Mouse (Mus musculus): ENCODE measurements around the gene Pex3.

Pex3 gene

DNA sequence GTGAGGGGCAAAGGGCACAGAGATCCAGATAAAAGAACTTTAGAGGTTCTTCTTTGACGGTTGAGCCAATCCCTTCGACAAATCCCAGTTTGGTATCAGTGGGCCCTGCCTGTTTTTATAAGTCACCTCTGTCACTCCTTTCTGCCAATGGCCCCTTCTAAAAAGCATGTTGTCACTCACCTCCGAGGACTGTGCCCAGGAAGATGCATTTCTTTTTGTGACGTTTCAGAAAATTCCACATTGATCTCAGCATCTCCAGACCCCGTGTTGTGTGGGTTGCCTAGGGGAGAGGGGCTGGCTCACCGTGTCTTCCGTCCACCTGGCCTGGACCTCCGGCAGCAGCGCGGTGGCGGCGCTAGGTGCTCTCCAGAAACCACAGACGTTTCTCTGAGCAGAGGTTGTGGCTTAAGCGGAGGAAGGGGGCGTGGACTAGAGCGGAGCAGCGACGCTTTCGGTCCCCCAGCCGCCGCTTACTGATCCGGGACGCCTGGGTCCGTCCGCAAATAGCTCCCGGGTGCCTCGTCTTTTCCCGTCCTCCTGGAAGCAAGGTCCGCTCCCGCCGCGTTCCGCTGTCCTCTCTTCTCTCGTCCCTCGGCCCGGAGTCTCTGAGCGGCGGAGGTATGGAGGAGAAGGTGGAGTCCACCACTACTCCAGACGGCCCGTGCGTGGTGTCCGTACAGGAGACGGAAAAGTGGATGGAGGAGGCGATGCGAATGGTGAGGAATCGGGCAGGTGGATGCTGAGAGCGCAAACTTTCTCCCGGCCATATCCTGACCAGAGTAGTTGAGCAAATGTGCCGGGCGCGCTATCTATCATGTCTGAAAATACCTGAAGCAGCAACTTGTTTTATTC, at the start of gene Pex3, which contains the start of gene Adat2:
TSS of gene Pex3 (minus strand) at position 497 of the 852 bp plus-strand sequence.
TSS of gene Adat2 (plus strand) at position 249 of the 852 bp plus-strand sequence.
- DNase-seq: peak; percentile 92

- no peak for DNase-seq
These were observed 48.0 kb upstream of the Pex3 start for GRCm38 (mm10) chr10:13600926-13601325.

GRCm38 (mm10) chr10:13597491-13597890, 44.5 kb upstream of the Pex3 start:
- no peak for DNase-seq

GRCm38 (mm10) chr10:13596866-13597265, 43.9 kb upstream of the Pex3 start:
- no peak for DNase-seq

- peak; percentile 3 for DNase-seq
These were observed 43.1 kb upstream of the Pex3 start for GRCm38 (mm10) chr10:13596073-13596472.

DNA sequence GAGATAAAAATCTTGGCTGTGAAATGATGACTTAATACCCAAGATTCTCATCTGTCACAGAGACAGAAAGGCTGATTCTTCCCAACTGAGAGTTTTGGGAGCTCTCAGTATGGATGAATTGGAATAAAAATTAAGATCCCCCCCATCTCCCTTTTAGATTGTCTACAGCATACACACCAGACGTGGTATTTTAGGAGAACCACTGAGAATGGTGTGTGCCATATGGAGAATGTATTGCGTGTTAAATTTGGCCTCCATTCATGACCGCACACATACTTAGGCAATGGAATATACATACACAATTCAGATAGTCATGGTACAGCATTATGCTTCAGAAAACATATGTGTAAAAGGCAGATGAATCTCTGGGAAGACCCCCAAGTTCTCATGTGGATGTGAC, 40.6 kb upstream of the Pex3 start:
- DNase-seq: no peak

DNA sequence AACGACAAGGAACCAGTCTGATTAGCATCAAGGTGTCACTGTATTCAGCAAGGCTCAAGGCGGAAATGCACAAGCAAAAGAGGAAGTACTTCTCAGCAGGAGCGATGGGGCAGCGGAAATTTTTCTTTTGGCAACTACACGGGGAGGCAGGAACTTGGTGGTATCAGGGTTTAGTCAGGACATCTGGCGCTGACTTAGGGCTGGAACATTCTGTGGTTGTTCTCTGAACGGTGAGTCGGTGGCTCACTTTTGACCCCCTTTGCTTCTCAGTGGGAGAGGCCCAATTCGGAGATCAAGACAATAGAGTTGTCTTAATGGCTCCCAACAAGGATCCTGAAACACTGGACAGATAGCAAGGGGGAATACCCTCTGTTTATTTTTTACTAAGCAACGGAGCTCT, 39.3 kb upstream of the Pex3 start:
- no peak for DNase-seq

DNA sequence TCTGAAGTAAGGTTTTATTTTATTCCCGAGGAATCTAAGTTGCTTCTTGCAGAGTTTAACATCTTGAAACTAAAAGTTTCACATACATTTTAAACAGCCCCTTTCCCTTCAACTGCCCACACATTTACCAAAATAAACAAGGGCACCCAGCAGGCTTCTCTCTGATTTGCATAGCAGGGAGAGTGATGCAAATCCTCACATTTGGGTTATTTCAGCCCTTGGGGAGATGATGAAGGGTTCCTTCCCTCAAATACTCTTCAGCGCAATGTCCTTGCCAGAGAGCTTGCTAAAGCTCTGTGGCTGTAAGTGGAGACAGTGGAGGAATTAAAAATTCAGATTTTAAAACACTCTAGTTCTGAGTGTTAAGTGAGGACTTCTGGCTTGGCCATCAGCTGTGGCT, 35.0 kb upstream of the Pex3 start:
- DNase-seq: no peak

- DNase-seq: no peak
These were observed 24.2 kb upstream of the Pex3 start for GRCm38 (mm10) chr10:13577123-13577522.

DNA sequence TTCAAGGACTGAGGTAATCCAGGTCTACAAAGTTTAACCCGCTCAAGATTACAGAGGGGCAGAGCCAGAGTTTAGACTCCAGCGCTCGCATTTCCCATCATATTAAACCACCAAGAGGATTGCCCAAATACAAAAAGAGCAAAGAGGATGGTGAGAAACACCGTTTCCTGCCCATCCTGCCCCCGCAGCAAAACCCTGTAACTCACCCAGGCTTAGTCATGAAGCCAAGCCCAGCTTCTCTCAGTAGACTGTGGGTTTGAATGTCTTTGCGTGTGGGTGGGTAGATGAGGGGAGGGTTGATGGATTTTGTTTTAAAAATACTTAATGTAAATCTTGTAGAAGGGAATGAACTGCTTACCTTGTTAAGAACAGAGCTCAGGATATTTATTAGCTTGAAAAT, 19.5 kb upstream of the Pex3 start:
- no peak for DNase-seq

- DNase-seq: no peak
These were observed 19.1 kb upstream of the Pex3 start for GRCm38 (mm10) chr10:13572003-13572402.

- no peak for DNase-seq
These were observed 18.0 kb upstream of the Pex3 start for GRCm38 (mm10) chr10:13570697-13571538.

GRCm38 (mm10) chr10:13569818-13570217, 16.9 kb upstream of the Pex3 start:
- no peak for DNase-seq

DNA sequence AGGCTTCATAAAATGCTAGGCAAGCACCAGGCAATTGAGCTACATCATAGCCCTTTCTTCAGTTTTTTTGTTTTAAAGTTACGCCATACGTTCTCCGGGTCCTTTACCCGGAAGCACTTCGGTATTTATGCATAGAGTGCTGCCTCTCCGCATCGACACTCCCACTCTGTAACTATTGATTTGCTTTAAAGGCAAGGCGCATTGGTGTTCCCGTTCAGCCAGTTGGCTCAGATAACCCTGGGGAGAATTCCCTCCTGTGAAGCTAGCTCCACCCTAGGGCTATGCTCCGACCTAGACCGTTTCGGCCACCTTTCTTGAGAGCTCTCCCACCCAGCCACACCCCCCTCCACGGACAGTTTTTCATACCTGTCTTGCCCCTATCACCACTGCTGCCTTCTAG, 13.5 kb upstream of the Pex3 start:
- DNase-seq: no peak

DNA sequence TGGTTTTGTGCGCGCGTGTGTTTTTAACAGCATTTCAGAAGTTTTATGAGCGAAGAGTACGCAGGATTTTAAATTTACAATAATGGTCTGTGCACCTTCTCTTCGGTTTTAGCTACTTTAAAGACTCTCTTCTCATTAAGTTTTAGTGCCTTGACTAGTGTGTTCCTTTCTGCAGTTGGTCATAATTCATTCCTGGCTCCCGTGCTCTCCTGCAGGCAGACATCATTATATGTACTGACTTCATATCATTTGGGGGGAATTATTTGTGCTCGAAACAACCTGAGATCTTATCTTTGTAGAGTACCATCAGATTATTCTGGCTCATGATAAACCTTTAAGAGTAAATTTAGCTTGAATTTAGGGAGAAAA, 12.1 kb upstream of the Pex3 start:
- DNase-seq: no peak

- peak; percentile 60 for DNase-seq
These were observed 11.6 kb upstream of the Pex3 start for GRCm38 (mm10) chr10:13564364-13565079.

- DNase-seq: no peak
These were observed 7.2 kb upstream of the Pex3 start for GRCm38 (mm10) chr10:13560014-13560674.

- DNase-seq: no peak
These were observed 1.4 kb upstream of the Pex3 start for GRCm38 (mm10) chr10:13554316-13554715.

GRCm38 (mm10) chr10:13553498-13553985, 600 bp upstream of the Pex3 start:
- no peak for DNase-seq

GRCm38 (mm10) chr10:13541721-13542120, 11.2 kb downstream of the Pex3 start:
- DNase-seq: peak; percentile 27

GRCm38 (mm10) chr10:13539769-13540333, 13.1 kb downstream of the Pex3 start:
- DNase-seq: no peak

DNA sequence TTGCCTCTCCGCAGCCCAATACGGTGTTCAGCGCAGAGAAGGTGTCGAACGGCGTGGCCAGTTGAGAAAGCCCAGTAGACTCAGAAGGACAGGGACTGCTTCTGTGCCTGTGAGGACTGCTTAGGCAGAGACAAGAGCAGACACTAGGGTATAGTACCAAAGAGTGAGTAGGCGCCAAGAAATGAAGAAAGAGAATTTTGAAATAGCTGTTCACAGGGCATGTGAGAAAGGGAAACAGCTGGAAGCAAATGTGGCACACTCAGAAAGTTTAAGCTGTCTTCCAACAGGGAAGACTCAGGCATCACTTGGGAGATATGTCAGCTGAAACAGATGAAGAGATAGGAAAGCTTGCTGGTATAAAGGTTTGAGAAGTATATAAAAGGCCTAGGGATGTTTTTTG, 16.2 kb downstream of the Pex3 start:
- peak; percentile 18 for DNase-seq
